Comparison of ENCODE assay signal across 26 mouse cellular contexts in genomic region chr1:37667386-37667785, GRCm38 (mm10). TPM values are rescaled to one million over a fixed set of nuclear protein-coding genes. Genes with fewer than 3 reads are reported as not detected.
"Had no signal": no experiment of that assay in that cellular context is flagged by ENCODE, and none has a peak within 500 bp of the region (broad histone marks: within the 10 kb centered on the region; RNA-seq: fewer than 3 reads in every experiment).

No protein-coding gene starts in this region.

- H3K4me3 ChIP-seq: gastrocnemius, adult 2 months; heart, embryonic 10.5 days; heart, embryonic 12.5 days; hindbrain, embryonic 10.5 days; hindbrain, embryonic 12.5 days; intestine, embryonic 15.5 days; kidney, embryonic 15.5 days; left cerebral cortex, adult 2 months; limb, embryonic 10.5 days; limb, embryonic 12.5 days had no signal

- ATAC-seq: forebrain, embryonic 16.5 days; hindbrain, embryonic 16.5 days; inflammation-experienced regulatory T-cells, adult 6 months had no signal

- H3K27me3 ChIP-seq: hindbrain, embryonic 12.5 days; intestine, embryonic 15.5 days; kidney, embryonic 15.5 days; limb, embryonic 12.5 days had no signal

- H3K4me2 ChIP-seq: heart, embryonic 12.5 days; hindbrain, embryonic 12.5 days; hindbrain, embryonic 14.5 days; kidney, embryonic 15.5 days; limb, embryonic 12.5 days had no signal

- H3K27ac ChIP-seq: gastrocnemius, adult 2 months; heart, embryonic 10.5 days; hindbrain, embryonic 10.5 days; hindbrain, embryonic 12.5 days; hindbrain, embryonic 14.5 days; kidney, embryonic 15.5 days; left cerebral cortex, adult 2 months; limb, embryonic 10.5 days; limb, embryonic 12.5 days had no signal

- H3K4me1 ChIP-seq: heart, embryonic 12.5 days; hindbrain, embryonic 12.5 days; intestine, embryonic 15.5 days; kidney, embryonic 15.5 days; limb, embryonic 12.5 days had no signal

- H3K9ac ChIP-seq: heart, embryonic 12.5 days; hindbrain, embryonic 12.5 days; hindbrain, embryonic 14.5 days; intestine, embryonic 15.5 days; kidney, embryonic 15.5 days; limb, embryonic 12.5 days had no signal

- DNase-seq: gastrocnemius, adult 2 months; gastrocnemius, postnatal 10 days; gastrocnemius, postnatal 25 days; heart, adult 18-20 months; heart, postnatal 10 days; heart, postnatal 4 days; kidney, adult 18-20 months; kidney, adult 9 months; kidney, postnatal 10 days; kidney, postnatal 25 days; kidney, postnatal 4 days; liver had no signal

- H3K9me3 ChIP-seq: heart, embryonic 10.5 days; heart, embryonic 12.5 days; hindbrain, embryonic 10.5 days; hindbrain, embryonic 12.5 days; intestine, embryonic 15.5 days; kidney, embryonic 15.5 days; limb, embryonic 10.5 days; limb, embryonic 12.5 days had no signal

- H3K36me3 ChIP-seq: heart, embryonic 10.5 days; heart, embryonic 12.5 days; hindbrain, embryonic 10.5 days; hindbrain, embryonic 12.5 days; intestine, embryonic 15.5 days; kidney, embryonic 15.5 days; limb, embryonic 10.5 days; limb, embryonic 12.5 days had no signal

RNA-seq across cellular contexts. Expression of gene 2010300C02Rik, which starts 52.5 kb away (rescaled TPM):
- total RNA-seq: granulocyte monocyte progenitor cell, adult 5-6 weeks had no signal
